Mouse (Mus musculus) lung, postnatal 4 days (tissue): ENCODE measurements around the gene Olfr340.
"Not testable (repeated sequence)": the region's sequence is repeated elsewhere in the genome, so short reads cannot be mapped to it uniquely, and the experiment has no call there.

ENCODE experiments used
- DNase-seq, 2 experiments: peaks; one replicate each; pipeline ENCODE4 v3.0.0; 2021

Gene Olfr340

GRCm38 (mm10) chr2:36452287-36452686 lies at the start of gene Olfr340:
Gene Olfr340 (plus strand): TSS chr2:36452587.
- no peak for DNase-seq

DNA sequence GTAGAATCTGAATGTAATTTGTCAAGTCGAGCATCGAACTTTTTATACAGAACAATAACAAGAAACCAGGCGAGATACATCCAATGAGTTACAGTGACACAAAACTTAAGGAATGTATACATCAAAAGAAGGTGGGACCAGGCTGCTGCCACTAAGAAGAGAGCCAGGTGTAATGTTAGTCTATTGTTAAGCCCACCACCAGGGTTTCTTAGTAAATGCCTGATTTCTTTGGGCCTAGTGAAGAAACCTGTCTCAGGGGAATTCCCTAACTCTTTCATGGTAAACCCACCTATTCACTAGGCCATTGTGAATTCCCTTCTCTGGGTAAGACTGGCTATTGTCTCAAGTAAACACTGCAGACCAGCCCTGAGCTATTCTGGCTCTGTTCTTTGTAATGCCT lies 37.2 kb upstream of the Olfr340 start:
- not testable (repeated sequence) for DNase-seq

- not testable (repeated sequence) for DNase-seq
Observed at GRCm38 (mm10) chr2:36415591-36415990, 36.8 kb upstream of the Olfr340 start.

DNA sequence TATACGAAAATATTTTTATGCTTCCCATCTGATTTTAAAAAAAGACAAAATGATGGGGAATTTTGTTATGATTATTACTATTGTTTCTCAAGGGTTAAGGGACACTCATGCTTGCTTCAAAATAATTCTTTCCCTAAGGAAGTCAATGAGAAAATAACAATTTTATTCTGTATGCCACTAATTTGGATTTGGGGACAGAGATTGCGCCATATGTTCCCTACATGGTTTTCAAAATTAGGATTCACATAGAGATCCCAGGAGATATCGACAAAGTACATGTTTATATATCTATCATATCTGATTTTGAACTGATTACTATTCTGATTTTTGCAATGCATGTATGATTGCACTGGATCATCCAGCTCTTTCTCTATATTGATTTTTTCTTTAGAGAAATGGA lies 33.7 kb upstream of the Olfr340 start, which contains the start of gene Olfr339:
Gene Olfr339, plus strand, starts transcription at position 301 of the 400 bp plus-strand sequence.
- DNase-seq, result no peak

- no peak for DNase-seq
Observed at GRCm38 (mm10) chr2:36473634-36474033, 21.2 kb downstream of the Olfr340 start.

- DNase-seq, result no peak
Observed at GRCm38 (mm10) chr2:36482368-36482767, 30.0 kb downstream of the Olfr340 start, which contains the start of gene Olfr341. Gene Olfr341 (minus strand): TSS chr2:36482468.
